Mouse (Mus musculus) bone marrow, adult 2 months (tissue): Measurements from ENCODE around the gene Olfr523. TPM values are rescaled to one million over a fixed set of nuclear protein-coding genes. Genes with fewer than 3 reads are reported as not detected.

Source experiments
- H3K27ac ChIP-seq: fragments of 200-500 bp; 2 replicates; pipeline ENCODE4 v1.5.1; 2012; ENCODE audit warnings: low read depth, mild to moderate bottlenecking, control low read depth, inconsistent platforms, low read length; ENCODE audit not compliant: control insufficient read depth, poor library complexity, insufficient read depth
- H3K4me1 ChIP-seq: fragments of 200-500 bp; 2 replicates; pipeline ENCODE4 v1.6.1; 2011; ENCODE audit warnings: low read length; ENCODE audit not compliant: control insufficient read depth, insufficient read depth
- H3K4me3 ChIP-seq: fragments of 200-500 bp; replicated peaks from 2 replicates; pipeline ENCODE3; 2011; ENCODE audit warnings: mild to moderate bottlenecking, low read depth, low read length, control low read depth; ENCODE audit not compliant: control insufficient read depth
- CTCF ChIP-seq: fragments of 200-500 bp; IDR thresholded peaks from 2 replicates; pipeline ENCODE4 v1.5.1; 2011; ENCODE audit warnings: low read length, control low read depth; ENCODE audit not compliant: control insufficient read depth, insufficient read depth
- POLR2A ChIP-seq: fragments of 200-500 bp; IDR thresholded peaks from 2 replicates; pipeline ENCODE4 v1.6.1; 2011; ENCODE audit warnings: low read depth, mild to moderate bottlenecking, control low read depth, low read length, borderline replicate concordance; ENCODE audit not compliant: control insufficient read depth
- WGBS: fragments of 180-500 bp; shearing (Covaris S2); methylation state at CpG from one replicate; pipeline ENCODE4 v1.1.7; 2018; 5-methylcytosine and 5-hydroxymethylcytosine counted together
- polyA plus RNA-seq: library from polyadenylated mRNA; stranded (reverse); fragments of >200 nt; gene quantifications from 2 replicates; pipeline ENCODE4 v1.2.4, GENCODE M21; 2011; ENCODE audit warnings: low replicate concordance; ENCODE audit not compliant: missing spikeins, insufficient read depth, insufficient read length

The Olfr523 gene
- polyA plus RNA-seq, 1 experiment, result not detected

DNA sequence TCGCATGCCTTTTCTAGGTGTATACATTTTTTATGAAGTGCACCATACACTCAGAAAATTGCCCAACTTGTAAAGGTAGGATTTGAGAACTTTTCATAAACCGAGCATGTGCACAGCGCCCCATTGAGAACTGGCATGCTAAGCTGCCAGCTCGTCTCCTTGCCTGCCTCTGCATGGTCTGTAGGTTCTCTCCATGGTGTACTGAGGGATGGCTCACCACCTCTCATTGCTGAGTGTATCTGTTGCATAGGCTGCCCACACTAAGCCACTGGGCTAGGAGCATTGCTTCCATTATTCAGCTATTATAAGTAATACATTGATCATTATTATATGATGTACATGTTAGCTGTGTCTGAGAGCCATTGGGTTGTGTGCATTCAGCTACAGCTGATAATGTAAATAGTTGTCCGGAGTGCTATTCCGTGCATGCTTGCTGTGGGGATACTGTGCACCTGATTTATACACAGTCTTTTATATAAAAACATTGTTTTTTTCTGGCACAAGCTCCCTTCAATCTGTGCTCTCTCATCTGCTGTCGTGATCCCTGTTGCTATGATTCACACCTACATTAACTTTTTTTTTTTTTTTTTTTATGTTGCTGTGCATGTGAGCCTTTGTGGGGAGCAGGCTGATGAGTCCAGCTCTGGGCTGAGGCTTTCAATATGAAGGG is 14.8 kb downstream of the Olfr523 start:
- Histone ChIP-seq H3K4me3 (no peak overlapping the region), H3K4me1 (no peaks in the 10 kb centered on the region), H3K27ac (no peak overlapping the region)
- 76% methylated on average over 7 of the region's 7 CpGs for WGBS
- TF ChIP-seq CTCF (no peak), POLR2A (no peak)

DNA sequence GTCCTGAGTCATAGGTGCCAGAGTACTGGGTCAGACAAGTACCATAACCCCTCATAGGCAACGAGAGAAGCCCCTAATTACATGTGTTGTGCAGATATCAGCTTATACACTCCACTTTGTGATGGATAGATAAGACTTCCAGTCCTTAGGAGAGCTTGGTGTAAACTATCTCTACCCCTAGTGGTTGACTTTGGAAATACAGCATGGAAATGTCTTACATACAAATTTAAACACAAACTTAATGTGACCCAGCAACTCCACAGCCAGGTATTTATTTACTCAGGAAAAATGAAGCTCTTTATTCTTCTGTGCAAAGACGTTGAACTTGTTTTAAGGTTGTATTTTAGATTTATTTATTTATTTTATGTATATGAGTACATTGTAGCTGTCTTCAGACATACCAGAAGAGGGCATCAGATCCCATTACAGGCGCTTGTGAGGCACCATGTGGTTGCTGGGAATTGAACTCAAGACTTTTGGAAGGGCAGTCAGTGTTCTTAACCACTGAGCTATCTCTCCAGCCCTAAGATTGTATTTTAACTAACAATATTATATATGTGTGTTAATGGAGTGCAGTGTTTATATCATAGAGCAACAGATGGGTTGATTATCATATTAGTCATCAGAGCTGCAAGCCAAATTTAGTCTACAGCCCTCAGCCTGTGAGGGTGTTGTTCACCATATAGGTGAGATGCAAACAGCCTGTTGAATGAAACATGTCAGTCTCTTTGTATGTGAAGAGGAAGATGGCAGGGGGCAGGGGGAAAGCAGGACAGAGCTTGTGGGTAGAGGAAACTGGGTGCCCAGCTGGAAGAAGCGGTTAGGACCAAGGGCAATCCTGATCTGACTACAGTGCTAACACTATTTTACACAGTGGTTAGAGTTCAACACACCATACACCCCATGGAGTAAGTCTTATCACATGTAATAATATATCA is 15.6 kb downstream of the Olfr523 start:
- Histone ChIP-seq H3K4me1 (no peaks in the 10 kb centered on the region), H3K4me3 (no peak overlapping the region), H3K27ac (no peak overlapping the region)
- WGBS, result 43% methylated on average over 4 of the region's 4 CpGs
- TF ChIP-seq CTCF (no peak), POLR2A (no peak)

DNA sequence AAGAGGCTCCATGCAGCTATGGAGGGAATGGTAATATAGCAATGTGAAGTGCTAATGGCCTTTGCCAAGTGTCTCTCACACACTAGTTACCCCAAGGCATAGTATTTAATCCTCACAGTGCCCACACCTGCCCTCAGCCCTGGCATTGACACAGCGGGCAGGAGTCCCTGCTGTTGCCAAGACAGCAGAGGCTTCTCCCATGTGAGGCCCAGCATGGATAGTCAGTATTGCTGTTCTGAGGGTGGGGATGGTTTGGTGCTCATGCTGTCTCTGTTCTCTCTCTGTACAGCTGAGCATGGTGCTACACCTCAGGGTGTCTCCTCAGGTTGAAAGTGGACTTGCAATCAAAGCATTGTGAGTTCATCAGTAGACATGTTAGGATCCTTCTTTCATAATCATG is 17.4 kb downstream of the Olfr523 start:
- H3K4me3 ChIP-seq, result no peak overlapping the region
- H3K27ac ChIP-seq, result no peak overlapping the region
- TF ChIP-seq CTCF (no peak), POLR2A (no peak)
- WGBS, result 76% methylated on average over 1 of the region's 1 CpGs
- no peaks in the 10 kb centered on the region for H3K4me1 ChIP-seq

DNA sequence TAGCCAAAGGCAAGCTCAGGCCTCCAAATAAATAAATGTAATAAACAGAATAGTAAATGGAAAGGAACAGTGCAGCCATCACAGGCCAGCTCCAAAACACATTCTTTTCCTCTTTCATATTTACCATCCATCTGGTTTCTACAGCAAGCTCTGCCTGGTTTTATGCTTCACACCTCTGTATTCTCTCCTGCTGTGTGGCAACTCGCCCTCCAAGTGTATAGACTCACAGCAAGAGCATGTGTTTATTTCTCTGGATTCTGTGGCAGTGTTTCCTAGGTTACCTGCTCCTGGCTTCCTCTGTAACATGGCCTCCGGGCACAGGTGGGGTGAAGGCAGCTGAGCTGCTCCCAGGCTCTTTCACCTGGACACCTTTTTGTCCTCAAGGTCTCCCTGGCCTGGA is 19.4 kb downstream of the Olfr523 start:
- Histone ChIP-seq H3K4me1 (no peaks in the 10 kb centered on the region), H3K4me3 (no peak overlapping the region), H3K27ac (no peak overlapping the region)
- 50% methylated on average over 2 of the region's 2 CpGs for WGBS
- TF ChIP-seq CTCF, result no peak
- TF ChIP-seq POLR2A, result no peak

DNA sequence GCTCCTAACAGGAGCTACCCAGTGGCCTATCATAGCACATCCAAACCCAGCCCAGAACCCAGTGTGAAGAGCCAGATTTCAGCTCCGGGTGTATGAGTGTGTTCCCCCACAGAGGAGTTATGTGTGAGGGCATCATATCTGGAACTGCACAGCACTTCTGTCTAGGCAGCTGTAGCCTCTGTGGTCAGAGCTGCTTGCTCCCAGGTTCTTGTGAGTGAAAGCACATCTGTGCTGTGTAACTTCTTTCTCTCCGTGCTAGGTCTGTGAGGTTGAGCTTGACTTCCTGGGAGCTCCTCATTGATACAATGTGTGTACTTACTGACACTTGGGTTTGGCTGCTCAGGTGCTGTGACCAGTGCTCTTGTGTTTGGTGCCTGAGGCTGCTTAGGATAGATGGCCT is 19.8 kb downstream of the Olfr523 start:
- TF ChIP-seq POLR2A (no peak), CTCF (no peak)
- H3K4me1 ChIP-seq, result no peaks in the 10 kb centered on the region
- no peak overlapping the region for H3K4me3 ChIP-seq
- no peak overlapping the region for H3K27ac ChIP-seq
- 65% methylated on average over 2 of the region's 2 CpGs for WGBS

DNA sequence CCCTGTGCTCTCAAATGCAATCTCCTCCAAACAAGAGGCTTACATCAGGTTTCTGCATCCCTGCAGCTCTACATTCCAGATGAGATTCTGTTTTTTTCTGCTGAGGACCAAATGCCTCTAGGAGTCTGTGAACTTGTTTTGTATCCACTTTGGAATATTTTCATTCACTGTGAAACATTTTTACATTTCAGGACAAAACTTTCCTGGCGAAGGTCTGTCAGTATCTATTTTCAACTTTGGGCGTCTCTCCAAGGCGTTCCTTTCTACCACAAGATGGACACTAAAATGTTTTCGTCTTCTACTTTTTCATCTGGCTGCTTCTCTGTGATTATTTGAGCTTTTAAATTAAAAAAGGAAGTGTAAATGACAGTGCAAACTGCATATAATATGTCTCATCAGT is 21.0 kb downstream of the Olfr523 start:
- no peak for TF ChIP-seq POLR2A
- TF ChIP-seq CTCF, result no peak
- H3K4me1 ChIP-seq, result no peaks in the 10 kb centered on the region

DNA sequence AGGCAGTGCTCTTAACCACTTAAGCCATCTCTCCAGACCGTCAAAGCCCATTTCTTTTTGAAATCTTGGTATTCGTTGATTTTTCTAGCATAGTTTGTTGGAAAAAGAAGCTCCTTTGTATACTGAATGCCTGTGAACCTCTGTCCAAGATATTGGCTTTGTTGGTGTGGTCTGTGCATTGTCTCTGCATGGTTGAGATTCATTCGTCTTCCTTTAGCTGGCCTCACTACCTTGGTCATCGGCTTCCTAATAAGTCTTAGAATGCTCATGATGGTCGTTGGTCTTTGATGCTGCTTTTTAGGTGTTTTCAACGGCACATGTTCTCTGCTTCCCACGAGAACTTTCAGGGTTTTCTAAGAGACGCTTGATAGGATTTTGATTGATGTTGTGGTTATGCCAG is 23.0 kb downstream of the Olfr523 start:
- no peak overlapping the region for H3K27ac ChIP-seq
- WGBS, result 65% methylated on average over 8 of the region's 8 CpGs
- TF ChIP-seq POLR2A (no peak), CTCF (no peak)

More for the DNA sequence above, 21.0 kb downstream of the Olfr523 start:
- 74% methylated on average over 4 of the region's 4 CpGs for WGBS
- Histone ChIP-seq H3K27ac (no peak overlapping the region), H3K4me3 (no peak overlapping the region)

DNA sequence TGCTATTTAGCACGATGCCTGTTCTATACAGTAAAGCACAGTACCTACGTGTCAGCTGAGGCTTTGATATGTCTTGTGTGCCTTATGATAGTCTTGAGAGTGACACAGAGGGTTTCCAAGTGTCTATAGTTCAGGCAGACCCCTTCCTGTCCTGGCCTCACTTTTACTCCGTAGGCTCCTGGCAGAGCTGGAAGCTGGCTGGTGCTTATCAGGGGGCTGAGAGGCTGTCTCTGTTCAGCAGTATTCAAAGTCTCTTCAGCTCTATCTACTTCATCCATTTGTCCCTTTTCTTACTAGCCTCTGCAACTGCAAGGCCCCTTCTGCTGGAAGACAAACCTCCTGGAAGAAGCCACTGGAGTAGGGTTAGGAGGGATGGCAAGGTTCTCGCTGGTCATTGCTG is 28.1 kb downstream of the Olfr523 start:
- H3K4me1 ChIP-seq, result no peaks in the 10 kb centered on the region
- TF ChIP-seq POLR2A (no peak), CTCF (no peak)
- no peak overlapping the region for H3K4me3 ChIP-seq
- H3K27ac ChIP-seq, result no peak overlapping the region
- 76% methylated on average over 4 of the region's 4 CpGs for WGBS

More for the DNA sequence above, 23.0 kb downstream of the Olfr523 start:
- Histone ChIP-seq H3K4me1 (no peaks in the 10 kb centered on the region), H3K4me3 (no peak overlapping the region)

DNA sequence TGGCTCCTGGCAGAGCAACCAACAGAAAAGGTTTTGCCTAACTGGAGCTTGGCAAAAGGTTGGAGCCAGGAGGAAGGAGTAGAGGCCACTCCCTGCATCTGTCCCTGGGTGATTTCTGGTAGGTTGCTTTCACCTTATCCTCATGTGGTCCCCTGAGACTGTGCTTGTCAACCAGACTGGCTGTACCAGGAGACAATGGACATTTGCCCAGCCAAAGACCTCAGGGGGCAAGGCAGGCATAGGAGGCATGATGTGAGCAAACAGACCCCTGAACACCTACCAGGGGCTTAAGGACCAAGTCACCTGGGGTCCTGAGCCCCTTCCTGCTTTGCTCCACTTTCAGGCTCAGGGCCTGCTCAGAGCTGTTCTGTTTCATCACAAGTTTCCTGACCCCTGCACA is 32.8 kb downstream of the Olfr523 start, which contains the start of gene Olfr524:
Olfr524 (minus strand) TSS at position 101 of the 400 bp plus-strand sequence.
- TF ChIP-seq POLR2A (no peak), CTCF (no peak)
- no peaks in the 10 kb centered on the region for H3K4me1 ChIP-seq
- H3K27ac ChIP-seq, result no peak within 1 kb of the TSS
- no peak within 1 kb of the TSS for H3K4me3 ChIP-seq
